Mouse (Mus musculus) heart, embryonic 14.5 days (tissue): ENCODE measurements at regions not wholly inside any gene's neighbourhood (a gene's known extent, or its start where the extent isn't known, plus 50 kb on each side); places are given as distances from the start of the nearest gene placed in this dataset.

Experiments used
- ATAC-seq: fragments of 200-750 bp; cut with Nextera tagmentation; 2 replicates; pipeline ENCODE4 v1.8.0; 2017; ENCODE audit warnings: low read depth, moderate TSS enrichment; ENCODE audit not compliant: insufficient number of reproducible peaks, insufficient read depth, low FRiP score
- H3K27ac ChIP-seq, 2 experiments: fragments of 200-500 bp in 1 of 2; fragments of 300-500 bp in 1 of 2; sonication (generic) in 1 of 2; replicated peaks in 1 of 2; 2 replicates each; pipeline ENCODE4 v1.5.1; 2012 to 2014; ENCODE audit warnings: low read depth in 2 of 2, low read length in 2 of 2, control low read depth in 1 of 2, mild to moderate bottlenecking in 1 of 2, mixed read lengths in 1 of 2; ENCODE audit not compliant: control insufficient read depth in 1 of 2, insufficient read depth in 1 of 2
- H3K27me3 ChIP-seq: fragments of 300-500 bp; sonication (generic); 2 replicates; pipeline ENCODE4 v1.6.1; 2014; ENCODE audit warnings: mild to moderate bottlenecking, low read length, control low read depth; ENCODE audit not compliant: control insufficient read depth, insufficient read depth
- H3K36me3 ChIP-seq: fragments of 300-500 bp; sonication (generic); 2 replicates; pipeline ENCODE4 v1.6.1; 2014; ENCODE audit warnings: mild to moderate bottlenecking, control low read depth, low read length, mixed read lengths; ENCODE audit not compliant: control insufficient read depth, insufficient read depth
- H3K4me1 ChIP-seq, 2 experiments: fragments of 200-500 bp in 1 of 2; fragments of 300-500 bp in 1 of 2; sonication (generic) in 1 of 2; 2 replicates each; pipeline ENCODE4 v1.6.1; 2012 to 2014; ENCODE audit warnings: low read length in 2 of 2, control low read depth in 1 of 2, mixed read lengths in 1 of 2; ENCODE audit not compliant: control insufficient read depth in 2 of 2, insufficient read depth in 2 of 2
- H3K4me2 ChIP-seq: fragments of 300-500 bp; sonication (generic); 2 replicates; pipeline ENCODE4 v1.6.1; 2014; ENCODE audit warnings: mild to moderate bottlenecking, low read length
- H3K4me3 ChIP-seq, 2 experiments: fragments of 200-500 bp in 1 of 2; fragments of 300-500 bp in 1 of 2; sonication (generic) in 1 of 2; 2 replicates each; pipeline ENCODE4 v1.5.1; 2012 to 2014; ENCODE audit warnings: low read length in 2 of 2, mild to moderate bottlenecking in 2 of 2, control low read depth in 1 of 2, low read depth in 1 of 2, moderate library complexity in 1 of 2; ENCODE audit not compliant: control insufficient read depth in 1 of 2, insufficient read depth in 1 of 2
- H3K9ac ChIP-seq: fragments of 300-500 bp; sonication (generic); 2 replicates; pipeline ENCODE4 v1.6.1; 2014; ENCODE audit warnings: mild to moderate bottlenecking, low read length
- H3K9me3 ChIP-seq: fragments of 300-500 bp; sonication (generic); 2 replicates; pipeline ENCODE4 v1.6.1; 2016; ENCODE audit warnings: low read length, control low read depth; ENCODE audit not compliant: control insufficient read depth
- WGBS: fragments of 180-500 bp; shearing (Covaris S2); extraction: QIAGEN DNeasy Blood & Tissue Kit; methylation state at CpG from one replicate; pipeline ENCODE4 v1.1.7; 2014; 5-methylcytosine and 5-hydroxymethylcytosine counted together

DNA sequence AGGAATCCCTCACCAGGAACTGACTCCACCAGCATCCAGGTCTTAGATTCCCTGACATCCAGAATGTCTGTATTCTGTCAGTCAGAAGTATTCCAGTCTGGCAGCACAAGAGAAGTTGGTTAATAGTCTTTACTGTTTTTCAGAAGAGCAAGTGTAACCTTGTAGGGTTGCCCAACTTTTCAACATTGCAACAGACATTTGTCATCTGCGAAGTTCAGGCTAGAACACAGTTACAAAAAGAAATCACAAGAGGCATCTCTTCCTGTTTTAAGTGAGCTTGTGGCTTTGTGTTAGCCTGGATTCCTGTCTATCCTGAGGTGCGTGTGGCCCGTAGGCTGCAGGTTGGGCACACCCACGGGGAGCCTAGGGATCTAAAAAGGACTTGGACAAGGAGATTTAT is 158.0 kb upstream of the Ankrd55 start:
- Histone ChIP-seq H3K9ac (no peak overlapping the region), H3K36me3 (no peaks in the 10 kb centered on the region), H3K27ac (no peak overlapping the region), H3K4me2 (no peak overlapping the region), H3K4me3 (no peak overlapping the region), H3K9me3 (no peaks in the 10 kb centered on the region), H3K4me1 (peaks cover 0 to 2% of the 10 kb centered on the region in 2 experiments; a peak in 1 of 4 replicates), H3K27me3 (no peaks in the 10 kb centered on the region)
- ATAC-seq = no peak
- WGBS = 70% methylated on average over 4 of the region's 4 CpGs

DNA sequence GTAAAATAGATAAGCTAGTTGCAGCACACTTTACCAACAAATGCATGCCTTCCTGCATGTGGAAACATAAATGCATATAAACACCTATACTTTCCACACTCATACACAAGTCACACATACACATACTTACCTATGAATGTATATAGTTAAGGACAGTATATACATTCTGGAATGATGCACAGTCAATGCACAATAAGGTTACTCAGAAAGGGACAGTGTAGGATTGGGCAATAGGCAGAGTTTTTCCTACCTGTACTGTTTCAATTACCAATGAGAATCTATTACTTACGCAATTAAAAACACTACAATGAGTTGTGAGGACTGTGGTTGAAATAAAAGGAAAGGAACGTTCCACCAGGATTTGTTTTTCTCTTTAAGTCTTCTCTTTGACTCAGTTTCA is 157.5 kb upstream of the Ankrd55 start:
- Histone ChIP-seq H3K9ac (no peak overlapping the region), H3K27me3 (no peaks in the 10 kb centered on the region), H3K36me3 (no peaks in the 10 kb centered on the region), H3K4me1 (peaks cover 0 to under 1% of the 10 kb centered on the region in 2 experiments; a peak in 1 of 4 replicates), H3K4me2 (no peak overlapping the region), H3K27ac (no peak overlapping the region), H3K4me3 (no peak overlapping the region), H3K9me3 (no peaks in the 10 kb centered on the region)
- WGBS = 82% methylated on average over 2 of the region's 2 CpGs
- no peak for ATAC-seq

DNA sequence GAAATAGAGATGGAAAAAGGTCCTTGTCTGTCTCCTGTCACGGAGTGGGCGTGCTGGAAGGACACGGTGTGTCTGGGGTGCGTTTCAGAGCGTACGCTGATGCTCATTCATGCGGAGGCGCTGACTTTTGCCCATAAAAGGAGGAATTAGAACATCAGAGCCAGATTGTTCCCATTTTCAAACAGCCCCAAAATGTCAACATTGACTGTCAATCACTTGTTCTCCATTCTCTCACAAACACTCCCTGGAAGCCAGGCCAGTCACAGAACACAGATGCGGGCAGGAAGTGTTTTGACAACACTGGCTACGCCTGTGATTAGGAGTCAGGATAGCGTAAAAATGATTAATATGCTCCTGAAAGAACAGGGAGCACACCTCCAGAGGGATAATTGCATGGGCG is 157.1 kb upstream of the Ankrd55 start:
- H3K27me3 ChIP-seq = no peaks in the 10 kb centered on the region
- H3K4me2 ChIP-seq = no peak overlapping the region
- WGBS = 66% methylated on average over 12 of the region's 12 CpGs
- no peak overlapping the region for H3K4me3 ChIP-seq
- no peak for ATAC-seq
- H3K9me3 ChIP-seq = no peaks in the 10 kb centered on the region
- H3K27ac ChIP-seq = no peak overlapping the region
- H3K4me1 ChIP-seq = no peaks in the 10 kb centered on the region; a peak in 1 of 4 replicates
- no peaks in the 10 kb centered on the region for H3K36me3 ChIP-seq
- no peak overlapping the region for H3K9ac ChIP-seq

DNA sequence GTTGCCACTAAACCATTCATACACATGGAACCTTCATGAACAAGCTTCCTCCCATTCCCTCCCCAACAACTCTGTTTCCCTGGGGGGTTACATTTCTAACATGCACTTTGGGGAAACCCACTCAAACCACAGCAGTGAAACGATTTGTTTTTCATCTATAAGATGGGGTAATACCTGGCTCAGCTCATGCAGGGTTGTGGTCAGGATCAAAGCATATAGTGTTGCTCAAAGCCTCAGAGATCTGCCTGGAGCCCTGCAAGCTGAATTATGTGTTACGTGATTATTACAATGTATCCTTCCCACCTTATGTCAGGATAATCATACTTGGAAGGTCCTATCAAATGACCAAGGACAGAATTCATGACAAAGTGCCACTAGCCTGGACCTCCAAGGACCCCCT is 154.5 kb upstream of the Ankrd55 start:
- H3K27ac ChIP-seq = no peak overlapping the region
- H3K27me3 ChIP-seq = no peaks in the 10 kb centered on the region
- no peaks in the 10 kb centered on the region for H3K9me3 ChIP-seq
- WGBS = 84% methylated on average over 2 of the region's 2 CpGs
- no peak overlapping the region for H3K9ac ChIP-seq
- no peak overlapping the region for H3K4me2 ChIP-seq
- H3K4me1 ChIP-seq = no peaks in the 10 kb centered on the region
- H3K4me3 ChIP-seq = no peak overlapping the region
- no peaks in the 10 kb centered on the region for H3K36me3 ChIP-seq
- no peak for ATAC-seq

DNA sequence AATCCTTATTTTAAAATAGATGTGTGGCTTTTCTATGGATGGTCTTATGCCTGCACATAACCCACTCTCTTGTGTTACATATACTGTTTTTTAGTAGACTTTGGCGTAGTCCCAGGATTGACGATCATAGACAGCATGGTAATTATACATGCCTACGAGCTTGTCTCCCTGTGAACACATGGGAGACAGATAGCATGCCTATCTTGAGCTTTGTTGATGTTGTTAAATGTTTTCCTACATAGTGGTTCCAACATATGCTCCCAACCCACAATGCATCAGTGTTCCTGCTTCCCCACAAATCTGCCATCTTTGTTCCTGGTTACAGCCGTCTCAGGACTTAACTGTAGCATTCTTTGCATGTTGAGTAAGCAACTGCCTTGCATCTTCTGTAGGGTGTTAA is 153.6 kb upstream of the Ankrd55 start:
- no peak overlapping the region for H3K4me2 ChIP-seq
- no peaks in the 10 kb centered on the region for H3K4me1 ChIP-seq
- H3K4me3 ChIP-seq = no peak overlapping the region
- no peak for ATAC-seq
- H3K9me3 ChIP-seq = no peaks in the 10 kb centered on the region
- H3K27me3 ChIP-seq = no peaks in the 10 kb centered on the region
- no peak overlapping the region for H3K27ac ChIP-seq
- no peaks in the 10 kb centered on the region for H3K36me3 ChIP-seq
- WGBS = 87% methylated on average over 4 of the region's 4 CpGs
- H3K9ac ChIP-seq = no peak overlapping the region

DNA sequence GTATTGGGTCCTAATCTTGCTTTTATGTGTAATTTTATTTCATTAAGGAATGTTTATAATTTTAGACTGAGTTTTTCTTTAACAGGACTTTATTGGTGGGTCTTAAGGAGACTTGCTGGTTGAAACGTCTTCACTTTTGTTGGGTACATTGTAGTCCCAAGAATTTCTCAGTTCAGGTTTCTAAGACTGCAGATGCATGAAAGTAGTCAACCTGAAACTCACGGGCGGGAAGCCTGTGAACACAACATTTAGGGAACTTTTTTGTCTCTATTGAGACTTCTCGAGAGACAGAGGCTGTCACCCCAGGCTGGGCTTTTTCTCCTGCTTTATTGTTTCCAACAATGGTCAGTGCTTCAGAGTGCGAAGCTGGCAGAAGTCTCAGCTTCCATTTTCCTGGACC is 152.5 kb upstream of the Ankrd55 start:
- H3K27ac ChIP-seq = no peak overlapping the region
- H3K9ac ChIP-seq = no peak overlapping the region
- ATAC-seq = no peak
- H3K4me2 ChIP-seq = no peak overlapping the region
- H3K9me3 ChIP-seq = no peaks in the 10 kb centered on the region
- no peaks in the 10 kb centered on the region for H3K27me3 ChIP-seq
- WGBS = 88% methylated on average over 5 of the region's 5 CpGs
- no peaks in the 10 kb centered on the region for H3K36me3 ChIP-seq
- H3K4me3 ChIP-seq = no peak overlapping the region
- H3K4me1 ChIP-seq = no peaks in the 10 kb centered on the region

DNA sequence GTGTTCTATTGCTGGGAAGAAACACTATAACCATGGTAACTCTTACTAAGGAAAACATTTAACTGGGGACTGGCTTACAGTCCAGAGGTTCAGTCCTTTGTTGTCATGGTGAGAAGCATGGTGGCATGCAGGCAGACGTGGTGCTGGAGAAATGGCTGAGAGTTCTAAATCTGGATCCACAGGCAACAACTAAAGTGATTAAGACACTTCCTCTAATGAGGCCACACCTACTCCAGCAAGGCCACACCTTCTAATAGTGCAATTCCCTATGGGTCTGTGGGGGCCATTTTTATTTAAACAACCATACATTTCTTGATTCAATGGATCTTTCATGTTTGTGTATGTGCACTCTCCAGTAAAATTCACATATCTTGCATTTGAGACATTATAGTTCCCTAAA is 151.4 kb upstream of the Ankrd55 start:
- H3K27me3 ChIP-seq = no peaks in the 10 kb centered on the region
- no peaks in the 10 kb centered on the region for H3K4me1 ChIP-seq
- H3K4me2 ChIP-seq = no peak overlapping the region
- no peak for ATAC-seq
- no peak overlapping the region for H3K27ac ChIP-seq
- WGBS = 54% methylated on average over 1 of the region's 1 CpGs
- H3K9ac ChIP-seq = no peak overlapping the region
- H3K4me3 ChIP-seq = no peak overlapping the region
- H3K36me3 ChIP-seq = no peaks in the 10 kb centered on the region
- no peaks in the 10 kb centered on the region for H3K9me3 ChIP-seq

DNA sequence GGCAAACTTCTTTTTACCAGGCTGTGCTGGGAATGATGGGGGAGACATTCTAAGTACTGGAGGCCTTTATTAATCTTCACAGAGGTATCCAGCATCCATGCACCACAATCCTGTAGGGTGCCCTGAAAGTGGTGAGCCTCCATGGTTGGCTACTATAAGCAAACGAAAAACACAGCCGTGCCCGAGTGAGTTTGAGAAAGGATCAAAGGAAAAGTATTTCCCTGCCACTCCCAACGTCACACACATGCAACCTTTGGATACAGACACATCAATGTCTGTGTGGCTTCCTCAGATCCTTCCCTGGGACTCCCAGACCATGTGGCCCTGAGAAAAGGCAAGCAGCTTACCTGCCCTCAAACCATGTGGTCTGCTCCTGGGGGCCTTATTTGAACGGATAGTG is 147.4 kb upstream of the Ankrd55 start:
- Histone ChIP-seq H3K27ac (no peak overlapping the region), H3K4me1 (peaks cover 9 to 12% of the 10 kb centered on the region in 2 experiments), H3K4me2 (no peak overlapping the region), H3K36me3 (no peaks in the 10 kb centered on the region), H3K27me3 (no peaks in the 10 kb centered on the region), H3K9ac (no peak overlapping the region), H3K9me3 (no peaks in the 10 kb centered on the region), H3K4me3 (no peak overlapping the region)
- WGBS = 75% methylated on average over 5 of the region's 5 CpGs
- ATAC-seq = no peak
